Mouse (Mus musculus): ENCODE results near the gene Luc7l3. TPM values are rescaled to one million over a fixed set of nuclear protein-coding genes. Genes with fewer than 3 reads are reported as not detected.

The Luc7l3 gene
- 291 TPM for polyA plus RNA-seq (2014; fragmentation: Illumina TruSeq; extraction: RNeasy Lipid Tissue Mini Kit (QIAGEN cat#74804); ENCODE audit: low replicate concordance)

DNA sequence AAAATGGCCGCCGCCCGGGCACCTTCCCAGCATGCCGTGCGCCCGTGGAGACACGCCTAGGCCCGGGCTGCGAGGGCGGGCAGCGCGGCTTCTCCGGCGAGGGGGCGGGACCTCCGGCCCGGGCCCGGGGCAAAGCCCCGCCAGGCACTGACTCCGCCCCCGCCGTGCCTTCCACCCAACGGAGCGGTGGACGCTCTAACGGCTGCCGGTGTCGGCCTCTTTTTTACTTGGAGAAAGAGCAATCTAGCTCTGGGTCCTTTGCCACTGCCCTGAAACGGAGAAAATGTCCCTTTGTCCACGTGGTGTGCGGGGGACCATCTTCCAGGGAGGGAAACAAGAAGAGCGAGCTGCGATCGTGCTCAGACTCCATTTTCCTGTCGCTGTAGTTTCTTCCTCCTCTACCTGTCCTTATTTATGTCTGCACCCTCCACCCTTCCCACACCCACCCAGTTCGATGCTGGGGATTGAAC, at the start of gene Luc7l3:
Gene Luc7l3, minus strand, starts transcription at position 58 of the 470 bp plus-strand sequence.

DNA sequence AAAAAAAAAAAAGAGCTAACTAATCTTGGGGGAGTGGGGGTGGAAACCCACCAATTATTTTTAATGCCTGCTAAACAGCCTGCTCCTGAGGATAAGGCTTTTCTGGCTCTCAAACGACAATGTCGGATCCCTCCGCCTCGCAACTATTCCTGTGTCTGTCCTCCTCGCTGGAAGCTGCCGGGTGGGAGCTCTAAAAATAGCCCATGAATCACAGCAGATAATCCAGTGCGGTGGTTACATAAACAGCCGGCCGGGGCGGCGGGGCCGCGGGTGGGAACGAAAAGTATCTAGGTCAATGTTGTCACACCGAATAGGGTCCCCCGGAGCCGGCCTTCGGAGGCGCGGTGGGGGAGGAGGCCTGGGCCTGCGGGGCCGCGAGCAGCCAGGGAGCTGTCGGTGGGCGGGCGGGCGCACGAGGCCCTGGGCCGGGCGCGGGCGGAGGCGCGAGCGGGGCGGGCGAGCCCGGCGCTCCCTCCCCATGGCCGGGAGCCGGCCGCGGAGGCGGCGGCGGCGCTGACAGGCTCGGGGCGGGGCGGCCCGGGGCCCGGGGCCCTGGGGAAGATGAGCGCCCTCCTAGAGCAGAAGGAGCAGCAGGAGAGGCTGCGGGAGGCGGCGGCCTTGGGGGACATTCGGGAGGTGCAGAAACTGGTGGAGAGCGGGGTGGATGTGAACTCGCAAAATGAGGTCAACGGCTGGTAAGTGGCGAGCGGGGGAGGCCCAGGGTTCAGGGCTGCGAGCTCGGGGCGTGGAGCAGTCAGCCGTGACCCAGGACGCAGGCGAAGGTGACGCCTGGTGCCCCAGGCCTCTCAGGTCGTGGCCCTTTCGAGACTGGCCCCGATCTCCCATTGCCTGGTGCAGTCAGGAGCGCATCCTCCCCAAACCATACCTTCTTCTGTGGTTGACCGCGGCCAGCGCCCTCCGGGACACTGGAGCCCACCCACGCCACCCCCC, 6.2 kb upstream of the Luc7l3 start, which contains the start of gene Ankrd40:
Gene Ankrd40, plus strand, starts transcription at position 309 of the 951 bp plus-strand sequence.

DNA sequence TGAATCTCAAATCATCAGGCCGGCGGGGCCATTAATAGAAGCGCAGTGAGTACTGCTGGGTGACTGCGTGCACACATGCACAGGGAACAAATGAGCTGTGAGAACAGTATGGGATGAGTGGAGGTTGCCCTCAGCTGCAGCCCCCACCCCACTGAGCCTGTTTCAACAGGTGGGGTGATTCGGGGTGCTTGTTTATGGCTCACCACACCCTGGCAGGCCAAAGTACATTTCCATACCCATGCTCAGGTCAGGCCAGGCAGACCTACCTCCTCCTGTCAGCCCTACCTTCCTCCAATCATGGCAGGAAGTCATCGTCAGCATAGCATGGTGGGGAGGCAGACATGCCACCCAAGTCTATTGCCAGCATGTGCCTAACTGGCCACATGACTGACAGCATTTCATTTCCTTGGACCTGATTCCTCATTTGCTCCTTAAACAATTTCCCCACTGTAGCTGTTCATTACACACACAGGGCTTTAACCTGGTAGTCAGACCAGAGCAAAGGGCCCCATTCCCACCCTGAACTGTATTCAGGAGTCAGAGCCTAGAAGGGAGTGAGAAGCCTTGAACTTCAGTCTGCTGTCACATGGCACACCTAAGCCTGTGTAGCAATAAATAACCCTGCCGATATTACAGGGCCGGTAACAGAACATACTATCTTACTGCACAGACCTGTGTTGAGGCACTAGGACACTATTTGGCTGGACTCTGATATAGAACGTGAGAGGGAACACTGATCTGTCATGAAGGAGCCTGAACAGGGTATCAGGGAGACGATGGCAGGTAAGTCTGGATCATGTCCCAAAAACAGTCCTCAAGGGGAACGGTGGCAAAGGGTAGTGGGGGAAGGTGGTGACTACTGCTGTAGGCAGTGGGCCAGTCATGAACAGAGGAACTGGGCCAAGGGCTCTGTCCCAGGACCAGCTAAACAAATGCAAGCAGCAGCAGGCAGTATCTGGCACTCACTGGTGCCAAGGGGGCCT, 40.3 kb downstream of the Luc7l3 start, which contains the start of gene Gm21885:
Gene Gm21885, plus strand, starts transcription at position 675 of the 983 bp plus-strand sequence.

DNA sequence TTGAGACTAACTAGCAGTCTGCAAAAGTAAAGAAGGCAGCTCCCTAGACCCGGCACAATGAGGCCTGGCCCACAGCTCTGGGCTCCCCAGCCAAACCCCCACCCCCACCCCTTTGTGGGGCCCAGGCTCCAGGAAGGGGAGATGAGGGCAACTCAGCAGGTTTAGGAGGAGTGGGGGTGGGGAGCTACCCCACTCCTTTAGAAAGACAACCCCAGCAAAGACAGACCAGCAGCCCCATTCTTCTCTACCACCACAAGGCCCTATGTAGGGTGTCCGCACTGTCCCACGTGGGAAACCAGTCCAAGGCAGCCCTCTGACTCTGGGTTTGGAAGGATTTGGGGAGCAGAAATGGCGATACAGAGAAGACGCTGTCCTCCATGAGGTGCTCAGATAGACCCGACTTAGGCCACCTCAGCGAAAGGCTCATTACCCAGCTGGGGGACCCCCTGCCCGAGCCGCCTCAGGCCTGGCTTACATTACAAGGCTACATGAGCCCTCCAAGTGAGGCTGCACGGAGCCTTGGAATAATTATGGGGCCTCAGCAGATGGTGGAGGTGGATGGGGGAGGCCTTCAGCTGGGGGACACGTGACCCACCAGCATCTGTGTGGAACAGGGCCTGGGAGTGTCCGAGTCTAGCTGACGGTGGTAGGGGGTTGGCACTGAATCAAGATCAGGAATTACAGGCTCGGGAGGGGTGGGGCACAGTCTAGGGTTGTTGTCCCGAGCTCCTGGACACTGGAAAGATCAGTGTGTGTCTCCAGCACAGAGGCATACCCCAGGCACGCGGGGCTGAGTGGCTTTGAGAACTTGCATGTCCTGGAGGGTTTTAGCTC, 75.6 kb downstream of the Luc7l3 start, which contains the start of gene Wfikkn2:
Gene Wfikkn2, minus strand, starts transcription at position 51 of the 834 bp plus-strand sequence.

Other genes starting within 250 kb of the Luc7l3 start
- gene Tob1, start 110.5 kb downstream of the Luc7l3 start, polyA plus RNA-seq (2014; fragmentation: Illumina TruSeq; extraction: RNeasy Lipid Tissue Mini Kit (QIAGEN cat#74804); ENCODE audit: low replicate concordance), result 476 TPM
- not detected for gene Wfikkn2, start 76.0 kb downstream of the Luc7l3 start, polyA plus RNA-seq (2014; fragmentation: Illumina TruSeq; extraction: RNeasy Lipid Tissue Mini Kit (QIAGEN cat#74804); ENCODE audit: low replicate concordance)
- 36.0 TPM for gene Gm21885, start 40.1 kb downstream of the Luc7l3 start, polyA plus RNA-seq (2014; fragmentation: Illumina TruSeq; extraction: RNeasy Lipid Tissue Mini Kit (QIAGEN cat#74804); ENCODE audit: low replicate concordance)
- 53.3 TPM for gene Ankrd40, start 6.0 kb upstream of the Luc7l3 start, polyA plus RNA-seq (2014; fragmentation: Illumina TruSeq; extraction: RNeasy Lipid Tissue Mini Kit (QIAGEN cat#74804); ENCODE audit: low replicate concordance)
- 7.3 TPM for gene Abcc3, start 71.0 kb upstream of the Luc7l3 start, polyA plus RNA-seq (2014; fragmentation: Illumina TruSeq; extraction: RNeasy Lipid Tissue Mini Kit (QIAGEN cat#74804); ENCODE audit: low replicate concordance)
- not detected for gene Cacna1g, start 152.2 kb upstream of the Luc7l3 start, polyA plus RNA-seq (2014; fragmentation: Illumina TruSeq; extraction: RNeasy Lipid Tissue Mini Kit (QIAGEN cat#74804); ENCODE audit: low replicate concordance)
- gene Spata20, start 164.2 kb upstream of the Luc7l3 start, polyA plus RNA-seq (2014; fragmentation: Illumina TruSeq; extraction: RNeasy Lipid Tissue Mini Kit (QIAGEN cat#74804); ENCODE audit: low replicate concordance), result not detected
- 0.22 TPM for gene Epn3, start 178.0 kb upstream of the Luc7l3 start, polyA plus RNA-seq (2014; fragmentation: Illumina TruSeq; extraction: RNeasy Lipid Tissue Mini Kit (QIAGEN cat#74804); ENCODE audit: low replicate concordance)
- 1.2 TPM for gene Mycbpap, start 199.8 kb upstream of the Luc7l3 start, polyA plus RNA-seq (2014; fragmentation: Illumina TruSeq; extraction: RNeasy Lipid Tissue Mini Kit (QIAGEN cat#74804); ENCODE audit: low replicate concordance)
- 7.1 TPM for gene Rsad1, start 227.3 kb upstream of the Luc7l3 start, polyA plus RNA-seq (2014; fragmentation: Illumina TruSeq; extraction: RNeasy Lipid Tissue Mini Kit (QIAGEN cat#74804); ENCODE audit: low replicate concordance)
- gene Chad, start 243.1 kb upstream of the Luc7l3 start, polyA plus RNA-seq (2014; fragmentation: Illumina TruSeq; extraction: RNeasy Lipid Tissue Mini Kit (QIAGEN cat#74804); ENCODE audit: low replicate concordance), result not detected